Comparison of ENCODE assay signal across 20 mouse cellular contexts in the genomic region with DNA sequence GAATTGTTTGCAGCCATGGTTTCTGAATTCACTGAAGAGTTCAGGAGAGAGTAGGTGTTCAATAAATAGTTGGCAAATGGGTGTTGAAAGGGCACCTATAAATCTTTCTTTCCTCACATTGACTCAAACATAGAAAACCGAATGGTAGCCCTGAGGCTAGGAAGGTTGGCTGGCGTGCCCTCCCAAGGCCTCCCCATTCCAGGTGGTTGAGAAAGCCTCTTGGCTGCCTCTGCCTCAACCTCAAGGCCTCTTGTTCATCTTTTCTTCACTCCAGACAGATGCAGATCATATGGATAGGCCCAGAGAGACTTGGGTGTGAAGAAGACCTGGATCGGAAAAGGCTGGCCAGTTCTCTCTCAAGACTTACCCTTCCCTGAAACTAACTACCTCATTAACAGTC.
"Had no signal": no experiment of that assay in that cellular context is flagged by ENCODE, and none has a peak within 500 bp of the region (broad histone marks: within the 10 kb centered on the region; RNA-seq: fewer than 3 reads in every experiment).

No protein-coding gene starts in this region.

- H3K9me3 ChIP-seq: midbrain, embryonic 10.5 days; midbrain, embryonic 13.5 days; neural tube, embryonic 13.5 days; neural tube, embryonic 15.5 days; stomach, embryonic 15.5 days had no signal

- H3K9ac ChIP-seq: lung, embryonic 14.5 days; midbrain, embryonic 13.5 days; neural tube, embryonic 13.5 days; neural tube, embryonic 15.5 days; stomach, embryonic 15.5 days had no signal

- ATAC-seq: midbrain, embryonic 13.5 days; midbrain, embryonic 16.5 days had no signal

- DNase-seq: lung, adult 18-20 months; lung, postnatal 10 days; lung, postnatal 4 days; retina, postnatal 1 day; right cerebral cortex, adult 18-20 months; right cerebral cortex, postnatal 25 days; right cerebral cortex, postnatal 4 days; spleen, adult 18-20 months; thymus, adult 2 months; thymus, postnatal 25 days; thymus, postnatal 4 days had no signal

- H3K36me3 ChIP-seq: midbrain, embryonic 10.5 days; midbrain, embryonic 13.5 days; neural tube, embryonic 13.5 days; neural tube, embryonic 15.5 days; stomach, embryonic 15.5 days had no signal

- H3K27me3 ChIP-seq: midbrain, embryonic 13.5 days; neural tube, embryonic 13.5 days; neural tube, embryonic 15.5 days; stomach, embryonic 15.5 days had no signal

- H3K27ac ChIP-seq: midbrain, embryonic 13.5 days; neural tube, embryonic 13.5 days; neural tube, embryonic 15.5 days; stomach, embryonic 15.5 days; stomach, postnatal 0 days had no signal

- H3K4me2 ChIP-seq: lung, embryonic 14.5 days; midbrain, embryonic 13.5 days; neural tube, embryonic 13.5 days; neural tube, embryonic 15.5 days; stomach, embryonic 15.5 days had no signal

- H3K4me3 ChIP-seq: midbrain, embryonic 10.5 days; midbrain, embryonic 13.5 days; myocyte; neural tube, embryonic 13.5 days; neural tube, embryonic 15.5 days; stomach, embryonic 15.5 days had no signal
